Mouse (Mus musculus): ENCODE results near the gene Stn1. TPM values are rescaled to one million over a fixed set of nuclear protein-coding genes. Genes with fewer than 3 reads are reported as not detected.

The Stn1 gene
- polyA plus RNA-seq, 1 experiment from 2014 or later = 43.8 TPM

- no peak overlapping the region for H3K9ac ChIP-seq
- H3K9me3 ChIP-seq = no peaks in the 10 kb centered on the region
- H3K27me3 ChIP-seq (replicated peaks) = no peaks in the 10 kb centered on the region
- H3K4me2 ChIP-seq (replicated peaks) = no peak overlapping the region
- no peak for ATAC-seq
- H3K36me3 ChIP-seq = no peaks in the 10 kb centered on the region
- WGBS = 79% methylated on average over 10 of the region's 10 CpGs
- peaks cover 62% of the 10 kb centered on the region for H3K4me1 ChIP-seq (replicated peaks)
- H3K4me3 ChIP-seq (replicated peaks) = no peak overlapping the region
- no peak overlapping the region for H3K27ac ChIP-seq
Observed at GRCm38 (mm10) chr19:47452682-47453081, 84.6 kb downstream of the Stn1 start.

DNA sequence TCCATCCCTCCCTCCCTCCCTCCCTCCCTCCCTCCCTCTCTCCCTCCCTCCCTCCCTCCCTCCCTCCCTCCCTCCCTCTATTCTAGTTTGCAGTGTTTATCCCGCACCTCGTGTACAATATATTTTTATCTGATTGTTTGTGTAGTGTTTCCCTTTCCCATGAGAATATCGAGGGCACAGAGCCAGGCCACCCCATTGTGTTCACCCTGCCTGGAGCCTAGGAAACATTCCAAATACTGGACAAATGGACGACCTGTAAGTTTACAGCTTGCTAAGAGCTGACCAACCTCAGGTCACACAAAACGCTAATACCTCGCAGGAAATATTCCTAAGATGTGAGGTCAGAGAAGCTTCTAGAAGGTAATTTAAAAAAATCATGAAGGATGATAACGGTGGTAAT, 85.1 kb downstream of the Stn1 start:
- Histone ChIP-seq H3K4me1 (replicated peaks) (peaks cover 61% of the 10 kb centered on the region), H3K27ac (no peak overlapping the region), H3K9ac (no peak overlapping the region), H3K27me3 (replicated peaks) (no peaks in the 10 kb centered on the region), H3K4me2 (replicated peaks) (no peak overlapping the region), H3K9me3 (no peaks in the 10 kb centered on the region), H3K4me3 (replicated peaks) (no peak overlapping the region), H3K36me3 (no peaks in the 10 kb centered on the region)
- no peak for ATAC-seq
- WGBS = 52% methylated on average over 7 of the region's 7 CpGs

- Histone ChIP-seq H3K4me2 (replicated peaks) (no peak overlapping the region), H3K27ac (no peak overlapping the region), H3K9me3 (no peaks in the 10 kb centered on the region), H3K36me3 (no peaks in the 10 kb centered on the region), H3K4me3 (replicated peaks) (no peak overlapping the region), H3K9ac (no peak overlapping the region), H3K27me3 (replicated peaks) (no peaks in the 10 kb centered on the region), H3K4me1 (replicated peaks) (peaks cover 63% of the 10 kb centered on the region)
- WGBS = 68% methylated on average over 10 of the region's 10 CpGs
- ATAC-seq = no peak
Observed at GRCm38 (mm10) chr19:47451476-47452113, 85.7 kb downstream of the Stn1 start.

Other genes with a start within 250 kb of the Stn1 start
- 4.8 and 5.0 TPM in 2 replicates for gene Sh3pxd2a, start 73.1 kb downstream of the Stn1 start, polyA plus RNA-seq (2015; fragmentation: Nextera tagmentation; extraction: Ambion mirVana)
- gene Slk, start 42.2 kb upstream of the Stn1 start, polyA plus RNA-seq (2015; fragmentation: Nextera tagmentation; extraction: Ambion mirVana) = 13.0 and 13.6 TPM in 2 replicates
- 0.58 and 0.78 TPM in 2 replicates for gene Col17a1, start 154.6 kb upstream of the Stn1 start, polyA plus RNA-seq (2015; fragmentation: Nextera tagmentation; extraction: Ambion mirVana)
- 209 and 240 TPM in 2 replicates for gene Sfr1, start 194.2 kb upstream of the Stn1 start, polyA plus RNA-seq (2015; fragmentation: Nextera tagmentation; extraction: Ambion mirVana)

All from intestine, embryonic 15.5 days (tissue).